Mouse (Mus musculus) midbrain, embryonic 11.5 days (tissue): ENCODE results near the gene St6galnac6. TPM values are rescaled to one million over a fixed set of nuclear protein-coding genes. Genes with fewer than 3 reads are reported as not detected.

ENCODE experiments used
- ATAC-seq: fragments of 200-750 bp; cut with Nextera tagmentation; 2 replicates; pipeline ENCODE4 v1.8.0; 2017; ENCODE audit warnings: moderate TSS enrichment, moderate library complexity; ENCODE audit not compliant: low FRiP score
- DNase-seq: peaks from one replicate; pipeline ENCODE4 v3.0.0; 2015; ENCODE audit warnings: low spot score; ENCODE audit errors: missing footprints
- H3K27ac ChIP-seq: fragments of 300-500 bp; sonication (generic); 2 replicates; pipeline ENCODE4 v1.5.1; 2014; ENCODE audit warnings: low read depth, low read length
- H3K27me3 ChIP-seq: fragments of 300-500 bp; sonication (generic); 2 replicates; pipeline ENCODE4 v1.6.1; 2014; ENCODE audit warnings: mild to moderate bottlenecking, low read length, moderate library complexity, mixed read lengths; ENCODE audit not compliant: control insufficient read depth, insufficient read depth
- H3K36me3 ChIP-seq: fragments of 300-500 bp; sonication (generic); 2 replicates; pipeline ENCODE4 v1.6.1; 2014; ENCODE audit warnings: mild to moderate bottlenecking, low read length, moderate library complexity, mixed read lengths; ENCODE audit not compliant: control insufficient read depth, insufficient read depth
- H3K4me1 ChIP-seq: fragments of 300-500 bp; sonication (generic); 2 replicates; pipeline ENCODE4 v1.6.1; 2014; ENCODE audit warnings: low read length; ENCODE audit not compliant: control insufficient read depth, insufficient read depth
- H3K4me2 ChIP-seq: fragments of 300-500 bp; sonication (generic); 2 replicates; pipeline ENCODE4 v1.6.1; 2014; ENCODE audit warnings: mild to moderate bottlenecking, moderate library complexity
- H3K4me3 ChIP-seq: fragments of 300-500 bp; sonication (generic); 2 replicates; pipeline ENCODE4 v1.5.1; 2014; ENCODE audit warnings: low read depth, low read length
- H3K9ac ChIP-seq: fragments of 300-500 bp; sonication (generic); 2 replicates; pipeline ENCODE4 v1.6.1; 2014; ENCODE audit warnings: low read length
- H3K9me3 ChIP-seq: fragments of 300-500 bp; sonication (generic); 2 replicates; pipeline ENCODE4 v1.6.1; 2016; ENCODE audit warnings: low read length; ENCODE audit not compliant: control insufficient read depth
- WGBS: fragments of 180-500 bp; shearing (Covaris S2); extraction: QIAGEN DNeasy Blood & Tissue Kit; methylation state at CpG from one replicate; pipeline ENCODE4 v1.1.7; 2014; 5-methylcytosine and 5-hydroxymethylcytosine counted together
- polyA plus RNA-seq: library from polyadenylated mRNA; unstranded; fragments of >200 nt; fragmentation: Nextera tagmentation; extraction: Ambion mirVana; gene quantifications from 2 replicates; pipeline ENCODE4 v1.2.1, GENCODE M21; 2014

The St6galnac6 gene
- polyA plus RNA-seq, 1 experiment from 2014 or later: 4.5 TPM

GRCm38 (mm10) chr2:32581450-32582095 is 17.9 kb upstream of the St6galnac6 start:
- H3K9ac ChIP-seq: no peak overlapping the region
- H3K4me2 ChIP-seq: peak overlapping the region; percentile 26; the same call in 1 of the 2 replicates
- no peaks in the 10 kb centered on the region for H3K36me3 ChIP-seq
- H3K4me3 ChIP-seq: peak overlapping the region; percentile 15; the same call in 1 of the 2 replicates
- H3K27ac ChIP-seq: no peak overlapping the region
- DNase-seq: peak; percentile 93
- peaks cover 4% of the 10 kb centered on the region; the same call in 1 of the 2 replicates for H3K4me1 ChIP-seq
- no peak for ATAC-seq
- H3K9me3 ChIP-seq: no peaks in the 10 kb centered on the region
- peaks cover 6% of the 10 kb centered on the region; the same call in 1 of the 2 replicates for H3K27me3 ChIP-seq
- WGBS: 30% methylated on average over 19 of the region's 19 CpGs

DNA sequence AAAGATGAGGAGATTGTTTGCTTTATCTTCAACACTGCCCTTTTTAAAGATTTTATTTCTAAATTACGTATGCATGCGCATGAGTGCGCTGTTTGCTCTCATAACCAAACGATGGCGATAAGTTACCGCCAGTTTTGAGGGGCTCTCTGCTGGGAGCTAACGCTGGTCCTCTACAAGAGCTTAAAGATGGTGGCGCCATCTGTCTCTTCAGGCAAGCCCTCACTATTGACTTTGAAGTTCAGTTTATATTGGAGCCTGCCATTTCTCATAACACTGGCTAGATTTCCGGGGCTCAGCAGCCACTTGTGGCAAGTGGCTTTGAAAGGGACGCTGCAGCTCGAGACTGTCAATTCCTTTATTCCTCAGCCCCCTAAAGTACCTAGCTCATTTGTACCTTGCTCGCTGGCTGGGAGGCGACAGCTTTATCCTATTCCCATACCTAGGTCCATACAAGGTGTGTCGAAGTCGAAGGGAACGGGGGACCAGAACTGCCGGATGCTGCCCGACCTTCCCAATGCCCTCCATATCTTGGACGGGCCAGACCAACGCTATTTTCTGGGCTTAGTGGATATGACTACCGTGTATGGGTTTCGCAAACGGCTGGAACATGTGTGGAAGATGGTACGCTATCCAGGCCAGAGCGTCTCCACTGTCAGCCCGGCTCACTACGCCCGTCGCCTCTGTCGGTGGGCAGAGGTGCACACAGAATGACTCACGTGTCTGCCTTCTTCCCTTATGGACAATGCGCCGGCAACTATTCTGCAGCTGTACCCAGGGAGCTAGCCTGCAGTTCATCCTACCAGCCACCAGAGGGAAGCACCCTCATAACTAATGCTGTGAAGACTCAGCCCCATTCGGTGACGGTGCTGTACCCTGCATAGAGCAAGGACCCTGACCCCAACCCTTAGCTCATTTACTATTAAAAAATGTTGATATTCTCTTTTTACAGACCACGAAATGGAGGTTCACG is 16.4 kb upstream of the St6galnac6 start:
- H3K27ac ChIP-seq: no peak overlapping the region
- WGBS: 14% methylated on average over 37 of the region's 37 CpGs
- H3K9me3 ChIP-seq: no peaks in the 10 kb centered on the region
- H3K4me1 ChIP-seq: peaks cover 12% of the 10 kb centered on the region
- ATAC-seq: peak; percentile 63
- H3K4me2 ChIP-seq: peak overlapping the region; percentile 42
- peaks cover 6% of the 10 kb centered on the region; the same call in 1 of the 2 replicates for H3K27me3 ChIP-seq
- peak overlapping the region; percentile 32; the same call in 1 of the 2 replicates for H3K9ac ChIP-seq
- no peaks in the 10 kb centered on the region for H3K36me3 ChIP-seq
- peak; percentile 98 for DNase-seq
- peak overlapping the region; percentile 10 for H3K4me3 ChIP-seq

- Histone ChIP-seq H3K4me3 (no peak overlapping the region), H3K36me3 (no peaks in the 10 kb centered on the region), H3K9me3 (no peaks in the 10 kb centered on the region), H3K27ac (no peak overlapping the region), H3K4me2 (no peak overlapping the region), H3K27me3 (peaks cover 4% of the 10 kb centered on the region; the same call in 1 of the 2 replicates), H3K9ac (no peak overlapping the region), H3K4me1 (peaks cover 12% of the 10 kb centered on the region)
- 86% methylated on average over 7 of the region's 7 CpGs for WGBS
- DNase-seq (no peak), ATAC-seq (no peak)
Observed at GRCm38 (mm10) chr2:32585149-32585714, 14.3 kb upstream of the St6galnac6 start.

- peak; percentile 100 for DNase-seq
- under 1% methylated on average over 38 of the region's 38 CpGs for WGBS
- H3K27me3 ChIP-seq: peaks cover 4% of the 10 kb centered on the region; the same call in 1 of the 2 replicates
- H3K9me3 ChIP-seq: no peaks in the 10 kb centered on the region
- H3K27ac ChIP-seq: no peak within 1 kb of the TSS
- ATAC-seq: peak; percentile 87
- peak within 1 kb of the TSS; percentile 49 for H3K4me3 ChIP-seq
- no peaks in the 10 kb centered on the region for H3K36me3 ChIP-seq
- peak within 1 kb of the TSS; percentile 75 for H3K4me2 ChIP-seq
- peaks cover 12% of the 10 kb centered on the region for H3K4me1 ChIP-seq
- H3K9ac ChIP-seq: peak within 1 kb of the TSS; percentile 73
Observed at GRCm38 (mm10) chr2:32586871-32587351, 12.6 kb upstream of the St6galnac6 start, which contains the start of gene St6galnac4. St6galnac4 (plus strand) TSS chr2:32587095.

DNA sequence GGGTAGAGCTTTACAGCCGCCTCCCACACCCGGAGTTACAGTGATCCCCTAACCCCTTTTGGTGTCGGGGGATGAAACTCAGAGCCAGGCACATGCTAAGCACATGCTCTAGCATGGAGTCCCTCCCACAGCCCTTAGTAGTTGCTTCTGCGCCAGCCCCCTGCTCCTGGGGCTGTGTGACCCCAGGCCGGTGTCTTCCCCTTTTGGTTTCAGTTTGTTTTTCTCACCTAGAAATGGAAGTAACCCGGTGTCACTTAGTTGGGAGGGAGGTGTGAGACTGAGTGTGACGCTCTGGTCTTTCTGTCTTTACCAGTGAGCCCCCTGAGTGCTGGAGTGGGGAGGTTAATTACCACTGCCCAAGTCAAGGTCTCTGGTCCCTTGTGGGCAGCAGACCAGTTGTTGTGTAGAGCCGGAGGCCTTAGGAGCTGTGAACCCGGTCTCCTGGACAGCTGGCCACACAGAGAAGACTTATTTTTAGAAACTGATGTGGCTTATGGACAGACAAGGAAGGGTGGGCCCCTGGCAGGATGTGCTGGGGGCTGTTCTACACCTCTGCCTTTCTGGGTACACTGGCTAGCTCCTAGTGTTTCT is 11.7 kb upstream of the St6galnac6 start:
- Histone ChIP-seq H3K4me2 (peak overlapping the region; percentile 75), H3K4me3 (peak overlapping the region; percentile 49), H3K36me3 (no peaks in the 10 kb centered on the region), H3K27me3 (0 out of 2 replicates have a peak, but pooled peaks cover 3% of the 10 kb centered on the region), H3K4me1 (peaks cover 12% of the 10 kb centered on the region), H3K27ac (no peak overlapping the region), H3K9ac (peak overlapping the region; percentile 73), H3K9me3 (no peaks in the 10 kb centered on the region)
- ATAC-seq (no peak), DNase-seq (no peak)
- WGBS: 56% methylated on average over 9 of the region's 9 CpGs

DNA sequence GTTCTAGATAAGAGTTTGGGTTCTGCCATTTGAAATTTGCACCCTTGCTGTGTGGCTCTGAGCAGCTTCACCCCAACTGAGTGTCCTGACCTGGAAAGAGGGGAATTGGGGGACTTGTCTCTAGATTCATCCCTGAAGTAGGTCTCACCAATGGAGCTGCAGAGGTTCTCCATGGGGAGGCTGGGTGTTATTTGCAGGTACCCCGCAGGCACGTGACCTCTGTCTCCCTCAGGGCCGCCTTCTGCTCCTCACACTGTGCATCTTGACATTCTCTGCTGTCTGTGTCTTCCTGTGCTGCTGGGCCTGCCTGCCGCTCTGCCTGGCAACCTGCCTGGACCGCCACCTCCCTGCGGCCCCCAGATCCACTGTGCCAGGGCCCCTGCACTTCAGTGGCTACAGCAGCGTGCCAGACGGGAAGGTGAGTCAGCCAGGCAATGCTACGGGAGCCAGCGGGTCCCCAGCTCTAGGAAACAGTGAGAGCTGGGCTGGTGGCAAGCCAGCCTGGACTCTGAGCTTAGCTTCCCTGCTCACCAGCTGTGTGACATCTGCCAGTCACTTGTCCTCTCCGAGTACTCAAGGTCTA is 10.2 kb upstream of the St6galnac6 start:
- H3K4me3 ChIP-seq: no peak overlapping the region
- no peaks in the 10 kb centered on the region for H3K36me3 ChIP-seq
- ATAC-seq: no peak
- DNase-seq: no peak
- no peaks in the 10 kb centered on the region for H3K9me3 ChIP-seq
- H3K4me1 ChIP-seq: peaks cover 8% of the 10 kb centered on the region
- no peak overlapping the region for H3K27ac ChIP-seq
- no peaks in the 10 kb centered on the region for H3K27me3 ChIP-seq
- no peak overlapping the region for H3K4me2 ChIP-seq
- 77% methylated on average over 11 of the region's 11 CpGs for WGBS
- H3K9ac ChIP-seq: no peak overlapping the region

DNA sequence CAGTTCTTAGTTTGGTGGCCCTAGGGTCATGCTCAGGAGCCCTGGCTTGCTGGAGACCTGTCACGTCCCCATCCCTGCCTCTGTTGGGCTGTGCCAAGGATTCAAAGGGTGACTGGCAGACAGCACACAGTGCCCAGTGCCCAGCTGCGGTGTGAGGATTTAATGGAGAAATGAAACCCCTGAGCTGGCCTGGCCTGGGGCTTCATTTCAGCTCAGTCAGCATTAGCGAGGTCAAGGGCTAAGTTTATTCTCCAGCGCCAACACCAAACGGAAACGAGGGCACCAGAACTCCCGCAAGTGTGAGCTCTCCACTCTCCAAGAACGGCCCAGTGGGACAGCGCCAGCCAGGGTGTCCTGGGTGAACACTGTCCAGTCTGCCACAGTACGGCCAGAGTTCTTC is 9.3 kb upstream of the St6galnac6 start:
- Histone ChIP-seq H3K4me2 (no peak overlapping the region), H3K9ac (no peak overlapping the region), H3K4me1 (peaks cover 8% of the 10 kb centered on the region), H3K9me3 (no peaks in the 10 kb centered on the region), H3K4me3 (no peak overlapping the region), H3K36me3 (no peaks in the 10 kb centered on the region), H3K27me3 (no peaks in the 10 kb centered on the region), H3K27ac (no peak overlapping the region)
- DNase-seq (no peak), ATAC-seq (no peak)
- 83% methylated on average over 10 of the region's 10 CpGs for WGBS

GRCm38 (mm10) chr2:32591249-32591648 is 8.3 kb upstream of the St6galnac6 start:
- Histone ChIP-seq H3K27me3 (no peaks in the 10 kb centered on the region), H3K9ac (no peak overlapping the region), H3K4me1 (peaks cover 8% of the 10 kb centered on the region), H3K4me2 (no peak overlapping the region), H3K36me3 (no peaks in the 10 kb centered on the region), H3K9me3 (no peaks in the 10 kb centered on the region), H3K4me3 (no peak overlapping the region), H3K27ac (no peak overlapping the region)
- DNase-seq: no peak
- 75% methylated on average over 6 of the region's 6 CpGs for WGBS
- ATAC-seq: no peak
